Mouse (Mus musculus): ENCODE results near the gene Pla2g15. TPM values are rescaled to one million over a fixed set of nuclear protein-coding genes. Genes with fewer than 3 reads are reported as not detected.
A peak's percentile ranks its signal among the peaks of the same experiment; 100 is the strongest.

Gene Pla2g15
- 5.1 and 14.6 TPM in 2 replicates for polyA plus RNA-seq (2014; fragmentation: Nextera tagmentation; extraction: Ambion mirVana)

DNA sequence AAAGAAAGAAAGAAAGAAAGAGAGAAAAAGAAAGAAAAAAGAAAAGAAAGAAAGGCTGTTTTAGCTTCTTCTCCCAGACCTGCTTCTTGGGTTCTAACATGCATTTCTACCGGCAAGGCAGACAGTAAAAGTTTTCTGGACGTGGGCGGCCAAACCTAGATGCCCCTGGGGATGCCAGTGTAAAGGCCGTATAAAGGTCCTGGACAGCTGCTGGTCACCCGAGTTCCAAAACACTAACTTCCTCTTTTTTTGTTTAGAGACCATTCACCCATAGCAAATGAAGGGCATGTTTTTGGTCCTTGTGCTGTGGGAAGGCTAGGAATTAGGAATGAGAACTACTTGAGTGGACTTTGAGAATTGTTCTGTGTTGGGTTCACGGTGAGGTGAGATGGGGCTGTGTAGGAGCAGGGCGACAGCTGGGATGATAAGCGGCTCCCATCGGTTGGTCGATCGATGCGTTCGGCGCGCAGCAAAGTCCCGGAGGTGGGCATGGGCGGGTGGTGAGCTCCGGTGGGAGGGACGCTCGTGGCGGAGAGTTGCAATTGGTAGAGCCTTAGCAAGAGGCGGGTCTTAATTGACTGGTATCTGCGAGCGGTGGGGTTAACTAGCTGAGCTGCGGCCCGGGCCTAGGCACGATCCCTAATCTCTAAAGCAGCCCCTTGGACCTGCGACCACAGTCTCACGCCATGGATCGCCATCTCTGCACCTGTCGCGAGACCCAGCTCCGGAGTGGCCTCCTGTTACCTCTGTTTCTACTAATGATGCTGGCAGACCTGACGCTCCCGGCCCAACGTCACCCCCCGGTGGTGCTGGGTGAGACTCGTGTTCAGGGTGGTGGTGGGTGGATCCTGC is at the start of gene Pla2g15:
Gene Pla2g15 (plus strand): TSS at position 599 of the 852 bp plus-strand sequence.
- peak within 1 kb of the TSS; percentile 62 for H3K9ac ChIP-seq (replicated peaks; ENCODE audit: low read depth, low read length)
- H3K9me3 ChIP-seq (ENCODE audit: control insufficient read depth, low read length): no peaks in the 10 kb centered on the region
- 2% methylated on average over 38 of the region's 38 CpGs for WGBS
- 0 out of 2 replicates have a peak, but pooled peaks cover 5% of the 10 kb centered on the region for H3K4me1 ChIP-seq (ENCODE audit: control insufficient read depth, insufficient read depth, low read length)
- no peaks in the 10 kb centered on the region for H3K36me3 ChIP-seq (ENCODE audit: control insufficient read depth, insufficient read depth, low read length)
- ATAC-seq (ENCODE audit: low read depth): peak; percentile 98
- H3K4me2 ChIP-seq (ENCODE audit: low read depth, low read length): peak within 1 kb of the TSS; percentile 59
- no peaks in the 10 kb centered on the region for H3K27me3 ChIP-seq (ENCODE audit: control insufficient read depth, insufficient read depth, low read length)
- peak within 1 kb of the TSS; percentile 58 for H3K4me3 ChIP-seq (ENCODE audit: low read depth, low read length)
- no peak within 1 kb of the TSS for H3K27ac ChIP-seq (ENCODE audit: low read depth, low read length)

GRCm38 (mm10) chr8:106102321-106102720 is 47.9 kb upstream of the Pla2g15 start:
- Histone ChIP-seq H3K36me3 (ENCODE audit: control insufficient read depth, insufficient read depth, low read length) (peaks cover 11% of the 10 kb centered on the region; the same call in 1 of the 2 replicates), H3K27ac (ENCODE audit: low read depth, low read length) (no peak overlapping the region), H3K9ac (replicated peaks; ENCODE audit: low read depth, low read length) (no peak overlapping the region), H3K9me3 (ENCODE audit: control insufficient read depth, low read length) (no peaks in the 10 kb centered on the region), H3K4me1 (ENCODE audit: control insufficient read depth, insufficient read depth, low read length) (no peaks in the 10 kb centered on the region), H3K27me3 (ENCODE audit: control insufficient read depth, insufficient read depth, low read length) (no peaks in the 10 kb centered on the region), H3K4me3 (ENCODE audit: low read depth, low read length) (no peak overlapping the region), H3K4me2 (ENCODE audit: low read depth, low read length) (no peak overlapping the region)
- no peak for ATAC-seq (ENCODE audit: low read depth)
- WGBS: 95% methylated on average over 4 of the region's 4 CpGs

- Histone ChIP-seq H3K4me1 (ENCODE audit: control insufficient read depth, insufficient read depth, low read length) (no peaks in the 10 kb centered on the region), H3K4me3 (ENCODE audit: low read depth, low read length) (no peak overlapping the region), H3K27me3 (ENCODE audit: control insufficient read depth, insufficient read depth, low read length) (no peaks in the 10 kb centered on the region), H3K4me2 (ENCODE audit: low read depth, low read length) (no peak overlapping the region), H3K27ac (ENCODE audit: low read depth, low read length) (no peak overlapping the region), H3K36me3 (ENCODE audit: control insufficient read depth, insufficient read depth, low read length) (peaks cover 16% of the 10 kb centered on the region), H3K9ac (replicated peaks; ENCODE audit: low read depth, low read length) (no peak overlapping the region), H3K9me3 (ENCODE audit: control insufficient read depth, low read length) (no peaks in the 10 kb centered on the region)
- 92% methylated on average over 2 of the region's 2 CpGs for WGBS
- no peak for ATAC-seq (ENCODE audit: low read depth)
Observed at GRCm38 (mm10) chr8:106103888-106104287, 46.3 kb upstream of the Pla2g15 start.

GRCm38 (mm10) chr8:106106193-106106592 is 44.0 kb upstream of the Pla2g15 start:
- Histone ChIP-seq H3K27me3 (ENCODE audit: control insufficient read depth, insufficient read depth, low read length) (no peaks in the 10 kb centered on the region), H3K36me3 (ENCODE audit: control insufficient read depth, insufficient read depth, low read length) (peaks cover 23% of the 10 kb centered on the region), H3K4me3 (ENCODE audit: low read depth, low read length) (no peak overlapping the region), H3K4me2 (ENCODE audit: low read depth, low read length) (no peak overlapping the region), H3K27ac (ENCODE audit: low read depth, low read length) (no peak overlapping the region), H3K9me3 (ENCODE audit: control insufficient read depth, low read length) (no peaks in the 10 kb centered on the region), H3K9ac (replicated peaks; ENCODE audit: low read depth, low read length) (no peak overlapping the region), H3K4me1 (ENCODE audit: control insufficient read depth, insufficient read depth, low read length) (no peaks in the 10 kb centered on the region)
- 84% methylated on average over 1 of the region's 1 CpGs for WGBS
- ATAC-seq (ENCODE audit: low read depth): no peak

GRCm38 (mm10) chr8:106108080-106108479 is 42.1 kb upstream of the Pla2g15 start:
- Histone ChIP-seq H3K9ac (replicated peaks; ENCODE audit: low read depth, low read length) (no peak overlapping the region), H3K4me1 (ENCODE audit: control insufficient read depth, insufficient read depth, low read length) (no peaks in the 10 kb centered on the region), H3K27me3 (ENCODE audit: control insufficient read depth, insufficient read depth, low read length) (no peaks in the 10 kb centered on the region), H3K9me3 (ENCODE audit: control insufficient read depth, low read length) (no peaks in the 10 kb centered on the region), H3K27ac (ENCODE audit: low read depth, low read length) (no peak overlapping the region), H3K36me3 (ENCODE audit: control insufficient read depth, insufficient read depth, low read length) (peaks cover 23% of the 10 kb centered on the region), H3K4me3 (ENCODE audit: low read depth, low read length) (no peak overlapping the region), H3K4me2 (ENCODE audit: low read depth, low read length) (no peak overlapping the region)
- ATAC-seq (ENCODE audit: low read depth): no peak
- WGBS: 98% methylated on average over 4 of the region's 4 CpGs

GRCm38 (mm10) chr8:106108729-106109128 is 41.5 kb upstream of the Pla2g15 start:
- H3K36me3 ChIP-seq (ENCODE audit: control insufficient read depth, insufficient read depth, low read length): peaks cover 19% of the 10 kb centered on the region
- no peak overlapping the region for H3K4me3 ChIP-seq (ENCODE audit: low read depth, low read length)
- WGBS: 98% methylated on average over 3 of the region's 3 CpGs
- H3K9ac ChIP-seq (replicated peaks; ENCODE audit: low read depth, low read length): no peak overlapping the region
- no peak overlapping the region for H3K4me2 ChIP-seq (ENCODE audit: low read depth, low read length)
- no peak for ATAC-seq (ENCODE audit: low read depth)
- no peaks in the 10 kb centered on the region for H3K9me3 ChIP-seq (ENCODE audit: control insufficient read depth, low read length)
- no peaks in the 10 kb centered on the region for H3K27me3 ChIP-seq (ENCODE audit: control insufficient read depth, insufficient read depth, low read length)
- H3K4me1 ChIP-seq (ENCODE audit: control insufficient read depth, insufficient read depth, low read length): no peaks in the 10 kb centered on the region
- H3K27ac ChIP-seq (ENCODE audit: low read depth, low read length): no peak overlapping the region

DNA sequence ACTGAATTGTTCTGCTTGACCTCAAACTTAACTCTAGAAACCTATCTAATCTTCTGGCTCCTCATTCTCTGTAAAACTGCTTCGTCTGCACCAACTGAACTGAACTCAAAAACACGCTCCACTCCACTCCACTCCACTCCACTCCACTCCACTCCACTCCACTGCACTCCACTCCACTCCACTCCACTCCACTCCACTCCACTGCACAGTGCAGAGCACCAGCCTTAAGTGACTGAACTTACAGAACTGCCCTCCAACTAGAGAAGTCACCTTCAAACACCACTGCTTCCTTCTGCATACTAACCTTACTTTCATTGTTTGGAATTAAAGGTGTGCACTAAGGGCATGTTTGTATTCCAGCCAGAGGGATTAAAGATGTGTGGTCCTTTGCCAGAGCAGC is 38.2 kb upstream of the Pla2g15 start:
- Histone ChIP-seq H3K27me3 (ENCODE audit: control insufficient read depth, insufficient read depth, low read length) (no peaks in the 10 kb centered on the region), H3K4me2 (ENCODE audit: low read depth, low read length) (no peak overlapping the region), H3K4me3 (ENCODE audit: low read depth, low read length) (no peak overlapping the region), H3K36me3 (ENCODE audit: control insufficient read depth, insufficient read depth, low read length) (peaks cover 13% of the 10 kb centered on the region; the same call in 1 of the 2 replicates), H3K9me3 (ENCODE audit: control insufficient read depth, low read length) (no peaks in the 10 kb centered on the region), H3K27ac (ENCODE audit: low read depth, low read length) (no peak overlapping the region), H3K4me1 (ENCODE audit: control insufficient read depth, insufficient read depth, low read length) (no peaks in the 10 kb centered on the region), H3K9ac (replicated peaks; ENCODE audit: low read depth, low read length) (no peak overlapping the region)
- WGBS: 98% methylated on average over 2 of the region's 2 CpGs
- ATAC-seq (ENCODE audit: low read depth): no peak

DNA sequence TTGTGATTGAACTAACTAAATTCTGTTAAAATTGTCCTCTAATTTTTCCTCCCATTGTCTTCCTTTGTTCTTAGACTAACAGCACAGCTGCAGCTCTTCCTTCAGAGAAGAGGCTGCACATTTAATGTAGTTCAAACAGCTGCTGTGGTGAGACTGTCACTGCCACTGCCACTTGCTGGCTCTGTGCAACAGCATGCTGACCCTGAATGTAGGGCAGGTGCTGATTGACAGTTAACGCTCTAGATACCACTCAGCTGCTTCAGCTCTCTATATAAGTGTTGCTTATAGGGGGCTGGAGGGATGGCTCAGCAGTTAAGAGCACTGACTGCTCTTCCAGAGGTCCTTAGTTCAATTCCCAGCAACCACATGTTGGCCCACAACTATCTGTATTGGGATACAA is 37.7 kb upstream of the Pla2g15 start:
- no peak overlapping the region for H3K27ac ChIP-seq (ENCODE audit: low read depth, low read length)
- H3K27me3 ChIP-seq (ENCODE audit: control insufficient read depth, insufficient read depth, low read length): no peaks in the 10 kb centered on the region
- H3K9ac ChIP-seq (replicated peaks; ENCODE audit: low read depth, low read length): no peak overlapping the region
- no peak overlapping the region for H3K4me2 ChIP-seq (ENCODE audit: low read depth, low read length)
- no peaks in the 10 kb centered on the region for H3K9me3 ChIP-seq (ENCODE audit: control insufficient read depth, low read length)
- ATAC-seq (ENCODE audit: low read depth): no peak
- whole genome bisulfite sequencing: 92% methylated on average over 1 of the region's 1 CpGs
- no peaks in the 10 kb centered on the region for H3K4me1 ChIP-seq (ENCODE audit: control insufficient read depth, insufficient read depth, low read length)
- H3K36me3 ChIP-seq (ENCODE audit: control insufficient read depth, insufficient read depth, low read length): peaks cover 13% of the 10 kb centered on the region; the same call in 1 of the 2 replicates
- H3K4me3 ChIP-seq (ENCODE audit: low read depth, low read length): no peak overlapping the region

DNA sequence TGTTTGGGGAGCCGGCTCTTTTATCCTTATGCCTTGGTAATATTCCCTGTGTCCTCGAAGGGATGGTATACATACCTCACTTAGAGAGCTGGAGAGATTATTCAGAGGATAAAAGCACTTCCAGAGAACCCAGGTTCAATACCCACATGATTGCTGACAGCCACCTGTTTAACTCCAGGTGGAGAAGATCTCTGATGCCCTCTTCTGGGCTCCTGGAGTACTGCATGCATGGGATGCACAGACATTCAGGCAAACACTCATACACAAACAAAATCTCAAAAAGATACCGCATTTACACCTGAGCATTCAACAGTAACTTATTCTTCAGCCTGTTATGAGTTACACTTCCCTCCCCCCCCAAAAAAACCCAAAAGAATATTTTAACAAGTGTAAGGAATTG is 34.3 kb upstream of the Pla2g15 start:
- no peak overlapping the region for H3K9ac ChIP-seq (replicated peaks; ENCODE audit: low read depth, low read length)
- no peak overlapping the region for H3K4me2 ChIP-seq (ENCODE audit: low read depth, low read length)
- H3K27ac ChIP-seq (ENCODE audit: low read depth, low read length): no peak overlapping the region
- H3K9me3 ChIP-seq (ENCODE audit: control insufficient read depth, low read length): no peaks in the 10 kb centered on the region
- no peaks in the 10 kb centered on the region for H3K4me1 ChIP-seq (ENCODE audit: control insufficient read depth, insufficient read depth, low read length)
- no peak overlapping the region for H3K4me3 ChIP-seq (ENCODE audit: low read depth, low read length)
- WGBS: 99% methylated on average over 3 of the region's 3 CpGs
- no peak for ATAC-seq (ENCODE audit: low read depth)
- no peaks in the 10 kb centered on the region for H3K27me3 ChIP-seq (ENCODE audit: control insufficient read depth, insufficient read depth, low read length)
- no peaks in the 10 kb centered on the region for H3K36me3 ChIP-seq (ENCODE audit: control insufficient read depth, insufficient read depth, low read length)
